Mouse (Mus musculus): ENCODE measurements around the gene Uspl1. TPM values are rescaled to one million over a fixed set of nuclear protein-coding genes. Genes with fewer than 3 reads are reported as not detected.

Gene Uspl1
- polyA plus RNA-seq (2015; fragmentation: Nextera tagmentation; extraction: Ambion mirVana): 42.7 and 46.0 TPM in 2 replicates

DNA sequence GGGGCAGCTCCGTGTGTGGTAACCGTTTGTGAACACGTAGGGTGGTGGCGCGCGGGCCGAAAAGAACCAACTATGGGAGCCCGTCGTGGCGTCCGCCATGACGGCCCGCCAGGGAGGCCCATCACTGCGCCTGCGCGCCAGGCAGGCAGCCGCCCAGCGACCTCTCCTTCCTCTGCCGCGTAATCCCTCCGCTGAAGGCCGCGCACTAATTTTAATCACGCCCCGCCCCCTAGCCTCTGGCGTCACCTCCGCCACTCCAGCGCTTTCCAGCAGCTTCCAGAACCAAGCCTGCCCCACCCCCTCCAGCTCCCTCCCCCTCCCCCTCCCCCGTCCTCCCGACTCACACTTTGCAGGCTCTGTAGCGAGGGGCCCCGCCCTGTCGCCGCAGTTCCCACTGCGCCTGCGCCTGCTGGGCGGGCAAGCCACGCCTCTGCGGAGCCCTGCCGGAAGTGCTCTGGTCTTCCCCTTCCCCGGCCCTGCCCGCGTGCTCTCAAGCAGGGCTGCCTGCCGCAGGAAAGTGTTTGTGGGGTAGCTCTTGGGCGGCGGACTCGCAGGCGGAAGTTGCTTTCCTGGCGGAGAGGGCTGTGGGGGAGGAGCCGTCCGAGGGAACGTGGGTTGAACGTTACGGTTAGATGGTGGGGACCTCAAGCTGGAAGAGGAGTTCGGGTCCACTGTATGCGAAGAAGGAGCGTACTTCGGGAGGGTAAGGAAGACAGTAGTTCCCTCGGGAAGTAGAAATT is at the start of gene Uspl1, which contains the start of gene Hmgb1:
Gene Uspl1 (plus strand): TSS at position 247 of the 740 bp plus-strand sequence.
Gene Hmgb1 (minus strand): TSS at position 386 of the 740 bp plus-strand sequence.

DNA sequence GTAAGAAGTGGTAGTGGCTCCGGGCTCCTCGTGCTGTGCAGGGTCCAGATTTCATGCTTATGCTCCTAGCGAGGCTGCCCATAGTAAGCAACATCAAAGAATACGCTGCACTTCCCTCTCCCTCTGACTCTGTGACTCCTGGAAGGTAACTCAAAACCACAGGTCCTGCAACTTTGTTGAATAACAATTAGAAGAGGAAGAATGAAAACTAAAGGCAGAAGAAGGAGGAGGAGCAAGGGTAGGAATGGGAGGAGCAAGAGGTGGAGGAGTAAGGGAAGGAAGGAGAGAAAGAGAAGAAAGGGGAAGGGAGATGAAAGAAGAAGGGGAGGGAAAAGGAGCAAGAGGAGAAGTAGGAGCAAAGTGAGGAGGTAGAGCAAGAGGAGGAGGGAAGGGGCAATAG is 80.3 kb downstream of the Uspl1 start, which contains the start of gene Alox5ap:
Gene Alox5ap (plus strand): TSS at position 363 of the 400 bp plus-strand sequence.

Small RNAs within 50 kb of the gene (microRNA-seq; reads per million reads assigned to microRNA genes)
- gene Gm24105: not detected

Other genes with a start within 250 kb of the Uspl1 start
- 0.61 and 7.3 TPM in 2 replicates for gene Gm42791, start 189.2 kb upstream of the Uspl1 start, polyA plus RNA-seq (2015; fragmentation: Nextera tagmentation; extraction: Ambion mirVana)
- gene Hmgb1, start 139 bp downstream of the Uspl1 start, polyA plus RNA-seq (2015; fragmentation: Nextera tagmentation; extraction: Ambion mirVana): 579 and 668 TPM in 2 replicates
- gene Alox5ap, start 80.4 kb downstream of the Uspl1 start, polyA plus RNA-seq (2015; fragmentation: Nextera tagmentation; extraction: Ambion mirVana): 18.3 and 20.7 TPM in 2 replicates
- gene Medag, start 227.4 kb downstream of the Uspl1 start, polyA plus RNA-seq (2015; fragmentation: Nextera tagmentation; extraction: Ambion mirVana): 3.2 TPM in 2 replicates